Mouse (Mus musculus) kidney, adult 2 months (tissue): ENCODE results near the gene Zdhhc14. TPM values are rescaled to one million over a fixed set of nuclear protein-coding genes. Genes with fewer than 3 reads are reported as not detected.
A peak's percentile ranks its signal among the peaks of the same experiment; 100 is the strongest.

Experiments
- DNase-seq: peaks from one replicate; pipeline ENCODE4 v3.0.0; 2021
- H3K27ac ChIP-seq: fragments of 200-500 bp; 2 replicates; pipeline ENCODE4 v1.5.1; 2012; ENCODE audit warnings: low read depth, low read length, control low read depth, inconsistent platforms; ENCODE audit not compliant: insufficient read depth
- H3K27me3 ChIP-seq: fragments of 200-500 bp; replicated peaks from 2 replicates; pipeline ENCODE4 v1.6.1; 2012; ENCODE audit warnings: mild to moderate bottlenecking, moderate library complexity, low read length, inconsistent platforms; ENCODE audit not compliant: control insufficient read depth, insufficient read depth
- H3K36me3 ChIP-seq: fragments of 200-500 bp; 2 replicates; pipeline ENCODE4 v1.6.1; 2012; ENCODE audit warnings: mild to moderate bottlenecking, moderate library complexity, low read length, inconsistent platforms; ENCODE audit not compliant: control insufficient read depth, insufficient read depth
- H3K4me1 ChIP-seq: fragments of 200-500 bp; 2 replicates; pipeline ENCODE4 v1.6.1; 2011; ENCODE audit warnings: low read length; ENCODE audit not compliant: control insufficient read depth, insufficient read depth
- H3K4me3 ChIP-seq: fragments of 200-500 bp; 2 replicates; pipeline ENCODE4 v1.5.1; 2011; ENCODE audit warnings: mild to moderate bottlenecking, low read depth, low read length, control low read depth; ENCODE audit not compliant: insufficient read depth
- CTCF ChIP-seq: fragments of 200-500 bp; conservative IDR thresholded peaks from 2 replicates; pipeline ENCODE4 v1.5.1; 2011; ENCODE audit warnings: low read depth, mild to moderate bottlenecking, control low read depth, low read length, moderate library complexity, mixed read lengths; ENCODE audit not compliant: insufficient read depth, insufficient read length
- POLR2A ChIP-seq: fragments of 200-500 bp; IDR thresholded peaks from one replicate; pipeline ENCODE4 v1.6.1; 2011; ENCODE audit warnings: low read depth, low read length, control low read depth
- WGBS: fragments of 180-500 bp; shearing (Covaris S2); methylation state at CpG from one replicate; pipeline ENCODE4 v1.1.7; 2018; 5-methylcytosine and 5-hydroxymethylcytosine counted together
- polyA plus RNA-seq: library from polyadenylated mRNA; depleted of rRNA; stranded (reverse); fragments of >200 nt; gene quantifications from 2 replicates; pipeline ENCODE4 v1.2.3, GENCODE M21; 2012

Gene Zdhhc14
- polyA plus RNA-seq, 1 experiment, result 2.1 TPM

GRCm38 (mm10) chr17:5750278-5750677 lies 257.9 kb downstream of the Zdhhc14 start:
- WGBS, result 80% methylated on average over 4 of the region's 4 CpGs
- Histone ChIP-seq H3K4me3 (no peak overlapping the region), H3K27ac (no peak overlapping the region), H3K36me3 (no peaks in the 10 kb centered on the region), H3K27me3 (no peaks in the 10 kb centered on the region), H3K4me1 (no peaks in the 10 kb centered on the region)
- DNase-seq, result no peak
- no peak for TF ChIP-seq CTCF

- Histone ChIP-seq H3K4me3 (no peak overlapping the region), H3K27ac (no peak overlapping the region), H3K27me3 (no peaks in the 10 kb centered on the region), H3K36me3 (no peaks in the 10 kb centered on the region), H3K4me1 (no peaks in the 10 kb centered on the region)
- DNase-seq, result no peak
- no peak for TF ChIP-seq POLR2A
- TF ChIP-seq CTCF, result no peak
- WGBS, result 83% methylated on average over 3 of the region's 3 CpGs
These were observed 258.7 kb downstream of the Zdhhc14 start for GRCm38 (mm10) chr17:5751066-5751465.

DNA sequence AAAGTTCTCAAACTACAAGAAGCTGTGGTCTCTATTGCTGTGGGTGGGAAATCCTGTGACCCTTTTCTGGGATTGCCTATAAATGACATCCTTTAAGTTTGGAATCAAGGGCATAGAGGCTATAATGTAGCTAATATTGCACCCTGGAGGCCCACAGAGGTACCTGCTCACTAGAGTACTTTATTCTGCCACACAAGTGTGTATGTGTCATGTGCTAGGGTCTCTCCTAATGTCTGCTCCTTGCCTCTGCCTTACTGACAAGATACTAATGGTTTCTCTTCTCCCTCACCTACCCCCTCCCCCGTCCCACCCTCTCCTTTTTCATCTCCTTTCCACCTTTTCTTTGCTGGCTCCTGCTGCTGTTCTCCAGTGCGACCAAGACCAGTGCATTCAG lies 260.0 kb downstream of the Zdhhc14 start:
- 69% methylated on average over 2 of the region's 2 CpGs for WGBS
- DNase-seq, result no peak
- H3K36me3 ChIP-seq, result no peaks in the 10 kb centered on the region
- no peak overlapping the region for H3K27ac ChIP-seq
- no peaks in the 10 kb centered on the region for H3K4me1 ChIP-seq
- no peaks in the 10 kb centered on the region for H3K27me3 ChIP-seq
- no peak overlapping the region for H3K4me3 ChIP-seq
- no peak for TF ChIP-seq POLR2A
- no peak for TF ChIP-seq CTCF

DNA sequence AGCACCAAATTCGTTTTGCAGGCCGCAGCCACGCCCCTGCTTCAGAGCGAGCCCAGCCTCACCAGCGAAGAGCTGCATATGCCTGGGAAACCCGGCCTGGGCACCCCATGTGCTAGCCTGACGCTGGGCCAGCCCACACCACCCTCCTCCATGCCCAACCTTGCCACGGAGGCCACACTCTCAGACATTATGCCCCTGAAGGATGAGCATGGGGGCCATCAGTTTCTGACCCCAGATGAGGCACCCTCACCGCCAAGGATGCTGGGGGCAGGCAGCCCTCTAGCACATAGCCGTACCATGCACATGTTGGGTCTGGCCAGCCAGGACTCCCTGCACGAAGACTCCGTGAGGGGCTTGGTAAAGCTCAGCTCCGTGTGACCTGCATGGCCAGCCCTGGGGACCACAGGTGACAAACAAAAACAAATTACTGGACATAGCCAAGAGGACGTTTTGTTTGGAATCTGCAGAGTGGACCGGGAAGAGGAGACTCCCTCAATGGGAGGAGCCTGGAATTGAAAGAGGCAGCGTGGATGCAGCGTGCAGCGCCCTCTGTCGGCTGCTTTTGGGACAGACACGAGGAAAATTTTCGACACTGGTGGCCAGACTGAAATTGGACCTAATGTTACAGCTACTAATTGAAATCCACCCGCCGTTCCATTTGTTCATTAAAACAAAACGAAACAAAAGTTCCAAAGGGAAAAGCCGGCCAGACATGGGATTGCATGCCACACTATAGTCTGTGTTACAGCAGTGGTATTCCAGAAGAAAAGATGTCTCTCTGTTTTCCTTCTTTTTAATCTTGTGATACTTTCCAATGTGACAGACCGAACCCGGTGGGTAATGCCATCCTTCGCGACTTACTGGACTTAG lies 260.6 kb downstream of the Zdhhc14 start:
- Histone ChIP-seq H3K27me3 (no peaks in the 10 kb centered on the region), H3K27ac (no peak overlapping the region), H3K36me3 (no peaks in the 10 kb centered on the region), H3K4me1 (no peaks in the 10 kb centered on the region), H3K4me3 (peak overlapping the region; percentile 38)
- TF ChIP-seq POLR2A, result no peak
- peak; percentile 96 for TF ChIP-seq CTCF
- WGBS, result 14% methylated on average over 29 of the region's 29 CpGs
- peak; percentile 84 for DNase-seq

DNA sequence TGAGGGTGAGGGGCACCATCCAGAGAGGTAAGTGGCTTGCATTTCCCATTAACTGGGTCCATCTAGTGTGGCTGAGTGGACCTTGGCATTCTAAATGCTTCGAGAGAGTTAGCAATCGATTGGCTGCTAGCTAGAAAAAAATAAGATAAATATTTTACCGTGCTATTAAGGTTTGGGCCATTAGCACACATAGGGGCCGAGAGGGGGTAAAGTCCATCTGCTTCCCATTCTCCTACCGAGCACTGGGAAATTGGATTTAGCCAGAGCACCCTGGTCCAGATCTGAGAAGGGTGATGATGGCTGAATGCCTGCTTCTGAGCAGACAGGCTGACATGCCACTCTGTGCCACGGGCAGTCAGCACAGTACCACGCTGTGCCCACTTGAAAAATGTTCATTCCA lies 263.1 kb downstream of the Zdhhc14 start:
- 71% methylated on average over 7 of the region's 7 CpGs for WGBS
- no peaks in the 10 kb centered on the region for H3K4me1 ChIP-seq

GRCm38 (mm10) chr17:5756065-5756464 lies 263.7 kb downstream of the Zdhhc14 start:
- 60% methylated on average over 5 of the region's 5 CpGs for WGBS
- H3K4me3 ChIP-seq, result no peak overlapping the region
- H3K27ac ChIP-seq, result no peak overlapping the region
- no peaks in the 10 kb centered on the region for H3K27me3 ChIP-seq
- no peak for DNase-seq
- H3K36me3 ChIP-seq, result no peaks in the 10 kb centered on the region
- no peak for TF ChIP-seq CTCF
- TF ChIP-seq POLR2A, result no peak
- no peaks in the 10 kb centered on the region for H3K4me1 ChIP-seq

More for the DNA sequence above, 263.1 kb downstream of the Zdhhc14 start:
- Histone ChIP-seq H3K4me3 (no peak overlapping the region), H3K27me3 (no peaks in the 10 kb centered on the region), H3K36me3 (no peaks in the 10 kb centered on the region), H3K27ac (no peak overlapping the region)
- TF ChIP-seq POLR2A (no peak), CTCF (no peak)
- DNase-seq, result no peak

- 28% methylated on average over 15 of the region's 15 CpGs for WGBS
- H3K36me3 ChIP-seq, result no peaks in the 10 kb centered on the region
- TF ChIP-seq POLR2A (no peak), CTCF (no peak)
- H3K27me3 ChIP-seq, result no peaks in the 10 kb centered on the region
- no peak overlapping the region for H3K4me3 ChIP-seq
- H3K27ac ChIP-seq, result no peak overlapping the region
- H3K4me1 ChIP-seq, result no peaks in the 10 kb centered on the region
- no peak for DNase-seq
These were observed 264.5 kb downstream of the Zdhhc14 start for GRCm38 (mm10) chr17:5756855-5757254.
